Mouse (Mus musculus) ES-CJ7 (cell line): ENCODE results near the gene Ank.

Experiments used
- DNase-seq: peaks from one replicate; pipeline ENCODE4 v3.0.0; 2011; ENCODE audit warnings: low read depth, low spot score

Gene Ank

GRCm38 (mm10) chr15:27466131-27467080 is at the start of gene Ank:
Gene Ank, plus strand, starts transcription at chr15:27466677.
- peak; percentile 15 for DNase-seq

GRCm38 (mm10) chr15:27418566-27419331 is 47.7 kb upstream of the Ank start:
- DNase-seq, result no peak

GRCm38 (mm10) chr15:27421531-27421930 is 44.9 kb upstream of the Ank start:
- peak; percentile 66 for DNase-seq

- no peak for DNase-seq
Measured at GRCm38 (mm10) chr15:27427581-27427980, 38.9 kb upstream of the Ank start.

GRCm38 (mm10) chr15:27430241-27430640 is 36.2 kb upstream of the Ank start:
- DNase-seq, result no peak

- DNase-seq, result no peak
Measured at GRCm38 (mm10) chr15:27432851-27433615, 33.4 kb upstream of the Ank start.

- DNase-seq, result no peak
Measured at GRCm38 (mm10) chr15:27435409-27435808, 31.1 kb upstream of the Ank start.

- DNase-seq, result no peak
Measured at GRCm38 (mm10) chr15:27436194-27436593, 30.3 kb upstream of the Ank start.

GRCm38 (mm10) chr15:27441053-27441452 is 25.4 kb upstream of the Ank start:
- DNase-seq, result no peak

GRCm38 (mm10) chr15:27441529-27441928 is 24.9 kb upstream of the Ank start:
- no peak for DNase-seq

- DNase-seq, result no peak
Measured at GRCm38 (mm10) chr15:27441951-27442350, 24.5 kb upstream of the Ank start.

- DNase-seq, result no peak
Measured at GRCm38 (mm10) chr15:27444772-27445347, 21.6 kb upstream of the Ank start.

- DNase-seq, result no peak
Measured at GRCm38 (mm10) chr15:27450689-27451088, 15.8 kb upstream of the Ank start.

GRCm38 (mm10) chr15:27451760-27452159 is 14.7 kb upstream of the Ank start:
- no peak for DNase-seq

- DNase-seq, result no peak
Measured at GRCm38 (mm10) chr15:27452496-27452895, 14.0 kb upstream of the Ank start.

- DNase-seq, result no peak
Measured at GRCm38 (mm10) chr15:27457001-27457400, 9.5 kb upstream of the Ank start.

GRCm38 (mm10) chr15:27459781-27460180 is 6.7 kb upstream of the Ank start:
- DNase-seq, result peak; percentile 15

GRCm38 (mm10) chr15:27461336-27462245 is 4.9 kb upstream of the Ank start:
- DNase-seq, result no peak

- peak; percentile 57 for DNase-seq
Measured at GRCm38 (mm10) chr15:27463876-27464275, 2.6 kb upstream of the Ank start.

GRCm38 (mm10) chr15:27465391-27466005 is 979 bp upstream of the Ank start:
- peak; percentile 9 for DNase-seq
